Mouse (Mus musculus) brain, embryonic 14.5 days (tissue): Measurements from ENCODE around the gene Cdk14.

Experiments
- CTCF ChIP-seq: fragments of 200-500 bp; IDR thresholded peaks from 2 replicates; pipeline ENCODE4 v1.5.1; 2012; ENCODE audit warnings: inconsistent platforms, mild to moderate bottlenecking, moderate library complexity, borderline replicate concordance; ENCODE audit not compliant: insufficient read depth, insufficient read length; ENCODE audit errors: extremely low read depth
- POLR2A ChIP-seq: fragments of 200-500 bp; IDR thresholded peaks from 2 replicates; pipeline ENCODE4 v1.6.1; 2012; ENCODE audit warnings: mild to moderate bottlenecking, inconsistent platforms, borderline replicate concordance; ENCODE audit not compliant: poor library complexity, insufficient read depth, insufficient read length, severe bottlenecking; ENCODE audit errors: extremely low read depth

- no peak for TF ChIP-seq CTCF
- TF ChIP-seq POLR2A: no peak
Measured at GRCm38 (mm10) chr5:4959446-4959845, 460.7 kb downstream of the Cdk14 start.
